Mouse (Mus musculus): Measurements from ENCODE around the gene Arhgap32. TPM values are rescaled to one million over a fixed set of nuclear protein-coding genes. Genes with fewer than 3 reads are reported as not detected.

Gene Arhgap32
- total RNA-seq, 1 experiment from 2014 or later: 22.4 TPM

GRCm38 (mm10) chr9:32283591-32283990 lies 167.7 kb downstream of the Arhgap32 start:
- no peak for ATAC-seq (replicated peaks in 1 of 2; ENCODE audit: insufficient read depth in 1 of 2, low FRiP score in 2 of 2, low TSS enrichment in 1 of 2, low read depth in 1 of 2, poor library complexity in 2 of 2, severe bottlenecking in 2 of 2)

DNA sequence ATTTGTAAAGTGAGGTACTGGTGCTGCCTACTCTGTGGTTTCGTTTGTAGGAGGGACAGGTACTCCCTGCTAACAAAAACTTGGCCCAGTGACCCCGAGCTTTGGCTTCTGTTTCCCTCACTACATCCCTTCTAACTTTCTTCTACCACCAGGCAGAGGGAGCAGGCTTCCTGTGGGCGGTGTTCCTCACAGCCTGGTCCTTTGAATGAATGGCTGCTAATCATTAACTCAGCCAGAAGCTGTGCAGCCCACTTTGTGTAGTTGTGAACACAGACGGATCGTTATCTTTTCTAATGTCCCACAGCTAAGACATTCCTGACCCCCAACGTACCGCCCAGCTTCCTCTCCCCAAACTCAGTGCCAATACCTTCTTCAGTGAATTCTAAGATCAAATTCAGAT lies 175.7 kb downstream of the Arhgap32 start:
- peak; percentile 12 to 45; a peak in 1 of 4 replicates for ATAC-seq (replicated peaks in 1 of 2; ENCODE audit: insufficient read depth in 1 of 2, low FRiP score in 2 of 2, low TSS enrichment in 1 of 2, low read depth in 1 of 2, poor library complexity in 2 of 2, severe bottlenecking in 2 of 2)

GRCm38 (mm10) chr9:32292686-32293085 lies 176.8 kb downstream of the Arhgap32 start:
- no peak for ATAC-seq (replicated peaks in 1 of 2; ENCODE audit: insufficient read depth in 1 of 2, low FRiP score in 2 of 2, low TSS enrichment in 1 of 2, low read depth in 1 of 2, poor library complexity in 2 of 2, severe bottlenecking in 2 of 2)

DNA sequence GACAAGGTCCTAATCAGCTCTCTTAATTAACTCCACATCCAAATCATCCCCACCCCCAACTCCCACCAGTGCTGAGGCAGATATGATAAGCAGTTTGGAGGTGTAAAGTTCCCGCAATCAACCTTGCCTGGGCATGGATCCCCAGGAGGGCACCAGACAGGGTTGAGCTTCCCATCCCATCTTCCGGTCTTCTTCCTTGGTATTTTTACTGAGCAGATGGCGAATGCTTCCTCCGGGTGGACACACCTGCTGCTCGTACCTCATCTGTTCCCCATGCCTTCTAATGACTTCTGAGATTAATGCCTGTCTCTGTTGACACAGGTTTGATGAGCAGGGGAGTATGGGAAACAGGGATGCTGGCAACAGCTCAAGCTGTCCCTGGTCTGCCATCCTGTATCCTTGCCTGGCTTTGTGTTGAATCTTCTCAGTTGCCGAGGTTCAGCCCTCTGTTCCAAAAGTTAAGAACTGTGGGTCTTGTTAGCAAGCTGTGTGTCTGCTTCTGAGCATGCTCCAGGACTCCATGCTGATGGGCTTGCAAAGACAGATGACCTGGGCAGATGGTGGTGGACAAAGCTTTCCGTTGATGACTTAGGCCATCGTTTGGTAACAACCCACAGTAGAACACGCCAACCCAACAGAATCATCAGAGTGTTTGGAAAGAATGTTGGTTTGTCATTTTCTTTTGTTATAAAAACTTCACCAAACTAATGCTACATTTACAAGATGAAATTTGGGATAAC lies 179.3 kb downstream of the Arhgap32 start:
- no peak for ATAC-seq (replicated peaks in 1 of 2; ENCODE audit: insufficient read depth in 1 of 2, low FRiP score in 2 of 2, low TSS enrichment in 1 of 2, low read depth in 1 of 2, poor library complexity in 2 of 2, severe bottlenecking in 2 of 2)

DNA sequence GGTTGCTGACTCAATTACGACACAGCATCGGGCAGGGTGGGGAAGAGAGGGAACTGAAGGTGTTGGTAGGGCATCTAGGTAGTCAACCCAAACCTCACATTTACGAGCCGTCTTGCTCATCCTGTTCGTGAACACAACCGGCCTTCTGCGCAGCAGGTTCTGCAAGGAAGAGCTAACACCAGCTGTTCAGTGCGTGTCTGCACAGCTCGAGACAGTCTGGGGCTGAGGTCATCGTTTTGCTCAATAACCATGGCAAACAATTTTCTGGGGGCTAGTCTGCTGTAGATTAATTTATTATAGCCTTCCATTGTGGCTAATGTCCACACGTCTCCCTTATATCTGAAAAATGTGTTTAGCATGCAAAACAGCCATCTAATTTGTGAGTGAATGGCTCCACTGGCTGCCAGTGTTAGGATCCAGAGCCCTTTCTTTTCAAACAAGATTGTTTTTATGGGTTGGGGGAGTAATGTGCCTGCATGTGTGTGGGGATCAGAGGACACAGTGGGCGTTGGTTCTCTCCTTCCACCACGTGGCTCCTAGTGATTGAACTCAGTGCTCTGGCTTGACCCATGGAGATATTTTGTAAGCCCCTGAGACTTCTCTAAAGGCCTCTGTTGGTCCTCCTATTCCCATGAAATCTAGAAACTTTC lies 186.7 kb downstream of the Arhgap32 start:
- no peak for ATAC-seq (replicated peaks in 1 of 2; ENCODE audit: insufficient read depth in 1 of 2, low FRiP score in 2 of 2, low TSS enrichment in 1 of 2, low read depth in 1 of 2, poor library complexity in 2 of 2, severe bottlenecking in 2 of 2)

- no peak for ATAC-seq (replicated peaks in 1 of 2; ENCODE audit: insufficient read depth in 1 of 2, low FRiP score in 2 of 2, low TSS enrichment in 1 of 2, low read depth in 1 of 2, poor library complexity in 2 of 2, severe bottlenecking in 2 of 2)
Measured at GRCm38 (mm10) chr9:32311786-32312185, 195.8 kb downstream of the Arhgap32 start.

- ATAC-seq (replicated peaks in 1 of 2; ENCODE audit: insufficient read depth in 1 of 2, low FRiP score in 2 of 2, low TSS enrichment in 1 of 2, low read depth in 1 of 2, poor library complexity in 2 of 2, severe bottlenecking in 2 of 2): no peak
Measured at GRCm38 (mm10) chr9:32312208-32312607, 196.3 kb downstream of the Arhgap32 start.

- ATAC-seq (replicated peaks in 1 of 2; ENCODE audit: insufficient read depth in 1 of 2, low FRiP score in 2 of 2, low TSS enrichment in 1 of 2, low read depth in 1 of 2, poor library complexity in 2 of 2, severe bottlenecking in 2 of 2): no peak
Measured at GRCm38 (mm10) chr9:32314071-32314470, 198.1 kb downstream of the Arhgap32 start.

- ATAC-seq (replicated peaks in 1 of 2; ENCODE audit: insufficient read depth in 1 of 2, low FRiP score in 2 of 2, low TSS enrichment in 1 of 2, low read depth in 1 of 2, poor library complexity in 2 of 2, severe bottlenecking in 2 of 2): no peak
Measured at GRCm38 (mm10) chr9:32315999-32316398, 200.1 kb downstream of the Arhgap32 start.

Other genes with a start within 250 kb of the Arhgap32 start
- not detected in 2 replicates for gene Barx2, start 202.7 kb upstream of the Arhgap32 start, total RNA-seq (2017)
- gene Kcnj5, start 228.2 kb downstream of the Arhgap32 start, total RNA-seq (2017): 0.05 and 0.19 TPM in 2 replicates